8 mouse cellular contexts compared by ENCODE assay signal in genomic region chr10:61536130-61537035, GRCm38 (mm10). TPM values are rescaled to one million over a fixed set of nuclear protein-coding genes. Genes with fewer than 3 reads are reported as not detected.
DNase-seq lines count a peak whose midpoint lies in the region; ATAC-seq and TF ChIP-seq lines count a peak whose summit lies in the region.

No protein-coding gene starts in this region.

- H3K4me3 ChIP-seq in bone marrow, adult 2 months (replicated peaks; ENCODE audit: control insufficient read depth, low read depth, low read length): no peak overlapping the region
- H3K4me3 ChIP-seq in forebrain, embryonic 15.5 days: no peak overlapping the region
- H3K4me3 ChIP-seq in limb, embryonic 12.5 days (replicated peaks): no peak overlapping the region
- no peak overlapping the region for H3K4me3 ChIP-seq in midbrain, embryonic 15.5 days

- no peaks in the 10 kb centered on the region for H3K9me3 ChIP-seq in forebrain, embryonic 15.5 days
- no peaks in the 10 kb centered on the region for H3K9me3 ChIP-seq in limb, embryonic 12.5 days
- H3K9me3 ChIP-seq in midbrain, embryonic 15.5 days: no peaks in the 10 kb centered on the region

- peak overlapping the region; percentile 39 for H3K27ac ChIP-seq in bone marrow, adult 2 months (ENCODE audit: control insufficient read depth, insufficient read depth, low read depth, low read length, poor library complexity)
- peak overlapping the region; percentile 88 for H3K27ac ChIP-seq in forebrain, embryonic 15.5 days (replicated peaks)
- H3K27ac ChIP-seq in limb, embryonic 12.5 days: peak overlapping the region; percentile 35
- peak overlapping the region; percentile 50 for H3K27ac ChIP-seq in midbrain, embryonic 15.5 days

- no peak overlapping the region for H3K4me2 ChIP-seq in forebrain, embryonic 15.5 days (replicated peaks)
- no peak overlapping the region for H3K4me2 ChIP-seq in limb, embryonic 12.5 days
- H3K4me2 ChIP-seq in midbrain, embryonic 15.5 days: no peak overlapping the region

- peak; percentile 52 for DNase-seq in MN1 (ENCODE audit: low spot score)
- DNase-seq in urinary bladder, postnatal 14 days (ENCODE audit: low spot score): peak; percentile 71
- no peak for DNase-seq in right cerebral cortex, adult 2 months (ENCODE audit: low spot score in 2 of 2)

- H3K4me1 ChIP-seq in bone marrow, adult 2 months (ENCODE audit: control insufficient read depth, insufficient read depth, low read length): peaks cover 5% of the 10 kb centered on the region
- peaks cover 48% of the 10 kb centered on the region for H3K4me1 ChIP-seq in forebrain, embryonic 15.5 days
- peaks cover 45% of the 10 kb centered on the region for H3K4me1 ChIP-seq in limb, embryonic 12.5 days (replicated peaks)
- H3K4me1 ChIP-seq in midbrain, embryonic 15.5 days: peaks cover 53% of the 10 kb centered on the region

- no peak for TF ChIP-seq POLR2A in bone marrow, adult 2 months (IDR thresholded peaks at IDR 0.05; ENCODE audit: borderline replicate concordance, control insufficient read depth, low read depth, low read length)

- ATAC-seq in forebrain, embryonic 15.5 days (replicated peaks): no peak
- ATAC-seq in hematopoietic stem cell, adult 5-6 weeks (replicated peaks in 1 of 2; ENCODE audit: insufficient read depth in 1 of 2, low FRiP score in 2 of 2, low TSS enrichment in 1 of 2, low read depth in 1 of 2, poor library complexity in 2 of 2, severe bottlenecking in 2 of 2): peak; percentile 70 to 87
- peak; percentile 64; the same call in 1 of the 2 replicates for ATAC-seq in limb, embryonic 12.5 days (ENCODE audit: insufficient number of reproducible peaks, insufficient read depth, low FRiP score, low TSS enrichment, low read depth)
- ATAC-seq in midbrain, embryonic 15.5 days (replicated peaks): peak; percentile 10; the same call in 1 of the 2 replicates

- 5% methylated on average over 20 of the region's 20 CpGs for WGBS in bone marrow, adult 2 months
- 18% methylated on average over 20 of the region's 20 CpGs for WGBS in forebrain, embryonic 15.5 days
- 57% methylated on average over 20 of the region's 20 CpGs for WGBS in limb, embryonic 12.5 days
- WGBS in midbrain, embryonic 15.5 days: 35% methylated on average over 20 of the region's 20 CpGs

- no peak overlapping the region for H3K9ac ChIP-seq in forebrain, embryonic 15.5 days (replicated peaks)
- H3K9ac ChIP-seq in limb, embryonic 12.5 days (replicated peaks): no peak overlapping the region; the same call in 1 of the 2 replicates
- no peak overlapping the region for H3K9ac ChIP-seq in midbrain, embryonic 15.5 days

- no peaks in the 10 kb centered on the region for H3K36me3 ChIP-seq in forebrain, embryonic 15.5 days
- 0 out of 2 replicates have a peak, but pooled peaks cover 4% of the 10 kb centered on the region for H3K36me3 ChIP-seq in limb, embryonic 12.5 days
- H3K36me3 ChIP-seq in midbrain, embryonic 15.5 days (replicated peaks): no peaks in the 10 kb centered on the region

- TF ChIP-seq CTCF in bone marrow, adult 2 months (IDR thresholded peaks at IDR 0.05; ENCODE audit: control insufficient read depth, insufficient read depth, low read length): no peak

- no peaks in the 10 kb centered on the region for H3K27me3 ChIP-seq in forebrain, embryonic 15.5 days
- no peaks in the 10 kb centered on the region for H3K27me3 ChIP-seq in limb, embryonic 12.5 days
- H3K27me3 ChIP-seq in midbrain, embryonic 15.5 days (replicated peaks): no peaks in the 10 kb centered on the region

RNA-seq across cellular contexts. Expression of gene Npffr1, which starts 58.9 kb away (rescaled TPM):
- 0.74 and 1.4 TPM in 2 replicates for polyA plus RNA-seq in bone marrow, adult 2 months (2011; ENCODE audit: insufficient read depth, insufficient read length, low replicate concordance, missing spikeins)
- polyA plus RNA-seq in forebrain, embryonic 15.5 days (2015; fragmentation: Nextera tagmentation; extraction: Ambion mirVana): 0.54 and 0.64 TPM in 2 replicates
- total RNA-seq in hematopoietic stem cell, adult 5-6 weeks (2017): 0.19 TPM in 1 of 2 replicates, not detected in the other
- polyA plus RNA-seq in limb, embryonic 12.5 days (2016; fragmentation: Nextera tagmentation; extraction: Ambion mirVana): 0.09 and 0.12 TPM in 2 replicates
- polyA plus RNA-seq in midbrain, embryonic 15.5 days (2015; fragmentation: Nextera tagmentation; extraction: Ambion mirVana): 2.3 and 2.4 TPM in 2 replicates

Comparison
In these comparisons a context has a peak if more than half of its experiments do, and no peak if none do; other contexts are left out.
1. DNase-seq: peak in MN1 (single experiment) and urinary bladder, postnatal 14 days (single experiment); none in right cerebral cortex, adult 2 months (0 of 2).
2. H3K27ac ChIP-seq: peak in every context shown above with its lines; median percentile 88 in forebrain, embryonic 15.5 days; 50 in midbrain, embryonic 15.5 days; 39 in bone marrow, adult 2 months; 35 in limb, embryonic 12.5 days.